Mouse (Mus musculus) frontal cortex, adult (tissue): ENCODE data around the gene 4930507D05Rik.
A peak's percentile ranks its signal among the peaks of the same experiment; 100 is the strongest.
"Not testable (repeated sequence)": the region's sequence is repeated elsewhere in the genome, so short reads cannot be mapped to it uniquely, and the experiment has no call there.

ENCODE experiments used
- ATAC-seq: cut with Nextera tagmentation; 2 replicates; pipeline ENCODE4 v1.9.2; 2017; ENCODE audit warnings: mild to moderate bottlenecking, moderate library complexity, mixed read lengths; ENCODE audit not compliant: low TSS enrichment

4930507D05Rik gene

GRCm38 (mm10) chr10:62449364-62450279, at the start of gene 4930507D05Rik, which contains the start of gene Supv3l1:
4930507D05Rik (plus strand) TSS chr10:62449489.
Supv3l1 (minus strand) TSS chr10:62449738.
- peak; percentile 87 for ATAC-seq

- peak; percentile 56; the same call in 1 of the 2 replicates for ATAC-seq
Observed at GRCm38 (mm10) chr10:62401641-62402111, 47.6 kb upstream of the 4930507D05Rik start.

GRCm38 (mm10) chr10:62404901-62405300, 44.4 kb upstream of the 4930507D05Rik start:
- ATAC-seq, result no peak

- ATAC-seq, result peak; percentile 57
Observed at GRCm38 (mm10) chr10:62410943-62411342, 38.3 kb upstream of the 4930507D05Rik start.

GRCm38 (mm10) chr10:62411431-62412410, 37.6 kb upstream of the 4930507D05Rik start:
- peak; percentile 75 for ATAC-seq

- 0 out of 2 replicates have a peak, but pooled peaks have one; percentile 6 for ATAC-seq
Observed at GRCm38 (mm10) chr10:62412906-62413605, 36.2 kb upstream of the 4930507D05Rik start.

- no peak for ATAC-seq
Observed at GRCm38 (mm10) chr10:62413606-62413982, 35.7 kb upstream of the 4930507D05Rik start.

GRCm38 (mm10) chr10:62418831-62419356, 30.4 kb upstream of the 4930507D05Rik start:
- no peak for ATAC-seq

GRCm38 (mm10) chr10:62419422-62419821, 29.9 kb upstream of the 4930507D05Rik start:
- ATAC-seq, result no peak

GRCm38 (mm10) chr10:62420399-62420798, 28.9 kb upstream of the 4930507D05Rik start:
- no peak for ATAC-seq

- ATAC-seq, result no peak
Observed at GRCm38 (mm10) chr10:62421127-62421526, 28.2 kb upstream of the 4930507D05Rik start.

GRCm38 (mm10) chr10:62422255-62422654, 27.0 kb upstream of the 4930507D05Rik start, which contains the start of gene Hkdc1:
Hkdc1 (minus strand) TSS chr10:62422491.
- no peak for ATAC-seq

GRCm38 (mm10) chr10:62425081-62425871, 24.0 kb upstream of the 4930507D05Rik start:
- no peak for ATAC-seq

GRCm38 (mm10) chr10:62430427-62430826, 18.9 kb upstream of the 4930507D05Rik start:
- no peak for ATAC-seq

- ATAC-seq, result no peak
Observed at GRCm38 (mm10) chr10:62450280-62450640, 971 bp downstream of the 4930507D05Rik start.

- ATAC-seq, result not testable (repeated sequence)
Observed at GRCm38 (mm10) chr10:62452001-62452400, 2.7 kb downstream of the 4930507D05Rik start.

- ATAC-seq, result no peak
Observed at GRCm38 (mm10) chr10:62461321-62461720, 12.0 kb downstream of the 4930507D05Rik start.

- ATAC-seq, result no peak
Observed at GRCm38 (mm10) chr10:62469736-62470135, 20.4 kb downstream of the 4930507D05Rik start.

- ATAC-seq, result no peak
Observed at GRCm38 (mm10) chr10:62471105-62471504, 21.8 kb downstream of the 4930507D05Rik start.

GRCm38 (mm10) chr10:62474944-62475343, 25.7 kb downstream of the 4930507D05Rik start:
- no peak for ATAC-seq
